In genomic region chr4:57570229-57570628, GRCm38 (mm10) we compare ENCODE assay signal across 18 mouse cellular contexts. TPM values are rescaled to one million over a fixed set of nuclear protein-coding genes. Genes with fewer than 3 reads are reported as not detected.
A peak's percentile ranks its signal among the peaks of the same experiment; 100 is the strongest.
DNase-seq lines count a peak whose midpoint lies in the region; ATAC-seq and TF ChIP-seq lines count a peak whose summit lies in the region.
"Had no signal": no experiment of that assay in that cellular context is flagged by ENCODE, and none has a peak within 500 bp of the region (broad histone marks: within the 10 kb centered on the region; RNA-seq: fewer than 3 reads in every experiment).

No protein-coding gene starts in this region.

- H3K36me3 ChIP-seq in intestine, embryonic 14.5 days (ENCODE audit: control insufficient read depth, insufficient read depth, low read length), result no peaks in the 10 kb centered on the region
- no peaks in the 10 kb centered on the region for H3K36me3 ChIP-seq in intestine, postnatal 0 days (ENCODE audit: control insufficient read depth, insufficient read depth)
- H3K36me3 ChIP-seq in heart, postnatal 0 days (replicated peaks; ENCODE audit: control insufficient read depth, insufficient read depth, low read length), result peaks cover 8% of the 10 kb centered on the region; the same call in 1 of the 2 replicates
- H3K36me3 ChIP-seq in forebrain, embryonic 16.5 days (ENCODE audit: control insufficient read depth, insufficient read depth), result no peaks in the 10 kb centered on the region
- H3K36me3 ChIP-seq: forebrain, embryonic 15.5 days; midbrain, embryonic 12.5 days had no signal

- H3K4me2 ChIP-seq in intestine, embryonic 14.5 days (ENCODE audit: low read length), result peak overlapping the region; percentile 83; the same call in 1 of the 2 replicates
- no peak overlapping the region for H3K4me2 ChIP-seq in intestine, postnatal 0 days (replicated peaks; ENCODE audit: low read depth)
- H3K4me2 ChIP-seq in heart, postnatal 0 days (ENCODE audit: low read depth, low read length), result peak overlapping the region; percentile 84
- H3K4me2 ChIP-seq in forebrain, embryonic 16.5 days (ENCODE audit: low read length), result no peak overlapping the region
- H3K4me2 ChIP-seq: forebrain, embryonic 15.5 days; midbrain, embryonic 12.5 days had no signal

- TF ChIP-seq EP300 in heart, postnatal 0 days (IDR thresholded peaks at IDR 0.05; ENCODE audit: low read depth), result no peak

- H3K9ac ChIP-seq in intestine, embryonic 14.5 days (ENCODE audit: low read length), result no peak overlapping the region
- H3K9ac ChIP-seq in intestine, postnatal 0 days (ENCODE audit: low read depth, low read length), result no peak overlapping the region
- H3K9ac ChIP-seq in heart, postnatal 0 days (replicated peaks; ENCODE audit: low read depth, low read length), result peak overlapping the region; percentile 95
- H3K9ac ChIP-seq in forebrain, embryonic 16.5 days (replicated peaks; ENCODE audit: low read depth, low read length), result no peak overlapping the region
- H3K9ac ChIP-seq: forebrain, embryonic 15.5 days; midbrain, embryonic 12.5 days had no signal

- TF ChIP-seq CTCF in gastrocnemius, adult 2 months (IDR thresholded peaks at IDR 0.05), result no peak
- TF ChIP-seq CTCF in intestine, postnatal 0 days (IDR thresholded peaks at IDR 0.05; ENCODE audit: low read depth), result no peak
- no peak for TF ChIP-seq CTCF in heart, postnatal 0 days (IDR thresholded peaks at IDR 0.05; ENCODE audit: low read depth)

- H3K4me1 ChIP-seq in intestine, embryonic 14.5 days (replicated peaks; ENCODE audit: control insufficient read depth, insufficient read depth, low read length), result peaks cover 12% of the 10 kb centered on the region; the same call in 1 of the 2 replicates
- H3K4me1 ChIP-seq in intestine, postnatal 0 days (replicated peaks; ENCODE audit: control insufficient read depth, insufficient read depth, low read length), result no peaks in the 10 kb centered on the region
- H3K4me1 ChIP-seq in heart, postnatal 0 days (ENCODE audit: control insufficient read depth, insufficient read depth), result peaks cover 58% of the 10 kb centered on the region
- H3K4me1 ChIP-seq in forebrain, embryonic 16.5 days (replicated peaks; ENCODE audit: control insufficient read depth, insufficient read depth, low read length), result peaks cover 12% of the 10 kb centered on the region

- ATAC-seq in intestine, embryonic 14.5 days (replicated peaks; ENCODE audit: low FRiP score, low TSS enrichment, low read depth), result no peak
- ATAC-seq in intestine, postnatal 0 days, result no peak
- ATAC-seq in heart, postnatal 0 days (ENCODE audit: insufficient read depth, low read depth), result no peak
- ATAC-seq in forebrain, embryonic 16.5 days, result no peak
- ATAC-seq: activated CD4-positive, CD25-positive, alpha-beta regulatory T cell, adult 4 months; forebrain, embryonic 15.5 days; inflammation-experienced regulatory T-cells, adult 6 months had no signal

- 0 out of 2 replicates have a peak overlapping the region, but pooled peaks have one; percentile 6 for H3K27ac ChIP-seq in gastrocnemius, adult 2 months
- no peak overlapping the region for H3K27ac ChIP-seq in intestine, embryonic 14.5 days (ENCODE audit: low read depth)
- no peak overlapping the region for H3K27ac ChIP-seq in intestine, postnatal 0 days (ENCODE audit: low read depth, low read length)
- peak overlapping the region; percentile 99 for H3K27ac ChIP-seq in heart, postnatal 0 days (ENCODE audit: low read depth)
- no peak overlapping the region for H3K27ac ChIP-seq in forebrain, embryonic 16.5 days (ENCODE audit: low read length)
- H3K27ac ChIP-seq: forebrain, embryonic 15.5 days; left cerebral cortex, adult 2 months; midbrain, embryonic 12.5 days had no signal

- no peaks in the 10 kb centered on the region for H3K9me3 ChIP-seq in intestine, embryonic 14.5 days (ENCODE audit: control insufficient read depth, low read length)
- no peaks in the 10 kb centered on the region for H3K9me3 ChIP-seq in intestine, postnatal 0 days (ENCODE audit: control insufficient read depth)
- no peaks in the 10 kb centered on the region for H3K9me3 ChIP-seq in heart, postnatal 0 days (replicated peaks; ENCODE audit: control insufficient read depth, low read length)
- H3K9me3 ChIP-seq in forebrain, embryonic 16.5 days (ENCODE audit: control insufficient read depth, low read length), result no peaks in the 10 kb centered on the region
- H3K9me3 ChIP-seq: forebrain, embryonic 15.5 days; midbrain, embryonic 12.5 days had no signal

- no peak for DNase-seq in gastrocnemius, adult 2 months
- DNase-seq in gastrocnemius, adult 8-10 months (ENCODE audit: low spot score in 2 of 2), result no peak
- no peak for DNase-seq in intestine, embryonic 14.5 days (ENCODE audit: low spot score)
- peak; percentile 83 for DNase-seq in adipocyte (ENCODE audit: low spot score)
- DNase-seq in heart, postnatal 0 days (ENCODE audit: low spot score), result no peak
- DNase-seq in cerebellum, adult 8-10 months, result no peak
- DNase-seq: cerebellum, adult 11-12 months; kidney, postnatal 10 days; liver; right cerebral cortex, postnatal 14 days; thymus, postnatal 4 days had no signal

- intact Hi-C loops in gastrocnemius, adult 2 months (cut with DNase I), result no loop called here

- 70% methylated on average over 3 of the region's 3 CpGs for whole genome bisulfite sequencing in intestine, embryonic 14.5 days
- WGBS in intestine, postnatal 0 days, result 70% methylated on average over 3 of the region's 3 CpGs
- 31% methylated on average over 3 of the region's 3 CpGs for WGBS in heart, postnatal 0 days
- 81% methylated on average over 3 of the region's 3 CpGs for WGBS in forebrain, embryonic 16.5 days

- H3K27me3 ChIP-seq in intestine, embryonic 14.5 days (replicated peaks; ENCODE audit: control insufficient read depth, insufficient read depth, low read length), result 0 out of 2 replicates have a peak, but pooled peaks cover 2% of the 10 kb centered on the region
- H3K27me3 ChIP-seq in intestine, postnatal 0 days (replicated peaks; ENCODE audit: control insufficient read depth, insufficient read depth, low read length), result peaks cover 12% of the 10 kb centered on the region; the same call in 1 of the 2 replicates
- H3K27me3 ChIP-seq in heart, postnatal 0 days (ENCODE audit: control insufficient read depth, insufficient read depth, low read length), result no peaks in the 10 kb centered on the region
- H3K27me3 ChIP-seq in forebrain, embryonic 16.5 days (replicated peaks; ENCODE audit: control insufficient read depth, insufficient read depth, low read length), result peaks cover 4% of the 10 kb centered on the region; the same call in 1 of the 2 replicates

- no peak overlapping the region for H3K4me3 ChIP-seq in gastrocnemius, adult 2 months
- no peak overlapping the region for H3K4me3 ChIP-seq in intestine, embryonic 14.5 days (ENCODE audit: low read depth, low read length)
- no peak overlapping the region for H3K4me3 ChIP-seq in intestine, postnatal 0 days (ENCODE audit: low read depth, low read length)
- H3K4me3 ChIP-seq in heart, postnatal 0 days (ENCODE audit: low read depth, low read length), result peak overlapping the region; percentile 77
- H3K4me3 ChIP-seq in forebrain, embryonic 16.5 days (replicated peaks; ENCODE audit: low read length), result no peak overlapping the region
- H3K4me3 ChIP-seq: forebrain, embryonic 15.5 days; left cerebral cortex, adult 2 months; midbrain, embryonic 12.5 days had no signal

RNA-seq across cellular contexts. Expression of gene Pakap, which starts 2.2 kb away (rescaled TPM):
- 1 to 10 TPM; 4.9 to 7.0 TPM for total RNA-seq in gastrocnemius, adult 2 months (2021)
- total RNA-seq in gastrocnemius, adult 8-10 months (2022), result 1 to 10 TPM; 2.5 to 5.5 (median 3.9) TPM
- polyA plus RNA-seq in intestine, embryonic 14.5 days (2014; fragmentation: Nextera tagmentation; extraction: Ambion mirVana), result 28.4 and 32.6 TPM in 2 replicates
- polyA plus RNA-seq in intestine, postnatal 0 days (2015; fragmentation: Nextera tagmentation; extraction: Ambion mirVana), result 8.5 and 8.6 TPM in 2 replicates
- total RNA-seq in heart, postnatal 0 days (2014; rRNA removed; ENCODE audit: low replicate concordance), result 21.1 and 26.8 TPM in 2 replicates
- polyA plus RNA-seq in heart, postnatal 0 days (2015; fragmentation: Nextera tagmentation; extraction: Ambion mirVana), result 33.8 and 43.7 TPM in 2 replicates
- polyA plus RNA-seq in forebrain, embryonic 16.5 days (2015; fragmentation: Nextera tagmentation; extraction: Ambion mirVana), result 6.4 and 7.6 TPM in 2 replicates

Comparison
In these comparisons a context has a peak if more than half of its experiments do, and no peak if none do; other contexts are left out.
1. H3K4me2 ChIP-seq: peak in intestine, embryonic 14.5 days (single experiment) and heart, postnatal 0 days (single experiment); none in intestine, postnatal 0 days (single experiment) and forebrain, embryonic 16.5 days (single experiment).
2. H3K27ac ChIP-seq: peak in gastrocnemius, adult 2 months (single experiment) and heart, postnatal 0 days (single experiment); none in intestine, embryonic 14.5 days (single experiment), intestine, postnatal 0 days (single experiment) and forebrain, embryonic 16.5 days (single experiment).